Mouse (Mus musculus): Measurements from ENCODE around the gene Npc1l1. TPM values are rescaled to one million over a fixed set of nuclear protein-coding genes. Genes with fewer than 3 reads are reported as not detected.

The Npc1l1 gene
- not detected in 2 replicates for polyA plus RNA-seq (2021; fragmentation: Nextera tagmentation)
- long read RNA-seq, experiment 1, result 0 reads
- long read RNA-seq, experiment 2, result 0 reads

DNA sequence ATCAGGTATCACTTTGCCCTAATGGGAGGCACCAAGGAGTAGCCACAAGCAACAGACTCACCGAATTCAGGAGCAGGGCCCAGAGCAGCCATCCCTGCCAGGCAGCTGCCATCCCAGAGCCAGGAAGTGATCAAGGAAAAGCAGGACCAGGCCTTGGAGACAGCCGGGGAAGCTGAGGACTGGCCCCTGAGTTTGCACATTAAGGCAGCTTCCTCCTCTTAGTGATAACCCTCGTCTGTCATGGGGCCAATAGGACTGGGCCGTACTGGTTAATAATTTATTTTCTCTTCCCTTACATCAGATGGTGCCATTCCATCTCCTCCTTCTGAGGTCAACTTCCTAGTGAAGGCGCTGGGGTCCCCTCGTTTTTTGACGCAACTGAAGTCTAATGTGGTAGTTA, at the start of gene Npc1l1:
Npc1l1 (minus strand) TSS at position 132 of the 400 bp plus-strand sequence.

DNA sequence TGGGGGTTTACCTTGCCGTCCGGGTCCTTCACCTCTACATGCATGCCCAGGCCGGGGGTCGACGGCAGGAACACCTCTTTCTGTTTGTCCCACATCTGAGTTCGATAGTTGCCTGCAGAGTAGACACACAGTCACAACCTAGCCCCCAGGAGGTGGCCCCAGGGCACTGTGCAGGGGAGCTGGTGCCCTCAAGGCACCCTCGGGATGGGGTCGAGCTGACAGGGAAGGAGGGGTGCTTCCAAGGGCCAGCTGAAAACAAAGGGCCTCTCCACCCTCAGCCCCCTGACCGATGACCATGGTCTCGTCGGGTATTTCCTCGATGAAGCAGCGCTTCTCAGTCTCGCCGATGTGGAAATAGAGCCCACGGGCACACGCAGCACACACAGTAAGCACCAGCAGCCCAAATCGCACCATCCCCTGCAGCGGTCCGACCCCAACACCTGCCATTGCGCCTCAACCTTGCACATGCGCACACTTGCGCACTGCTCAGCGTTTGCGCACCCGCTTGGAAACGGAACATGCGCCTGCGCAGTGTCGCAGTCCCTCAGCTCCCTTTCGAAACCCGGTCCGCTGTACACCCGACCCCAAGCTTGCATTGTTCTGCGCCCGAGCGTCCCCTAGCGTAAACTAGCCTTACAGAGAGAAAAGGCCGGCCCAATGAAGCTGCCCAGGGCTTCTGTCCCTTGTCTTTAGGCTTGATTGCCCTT, 44.6 kb upstream of the Npc1l1 start, which contains the start of gene Tmed4:
Tmed4 (minus strand) TSS at position 484 of the 707 bp plus-strand sequence.

DNA sequence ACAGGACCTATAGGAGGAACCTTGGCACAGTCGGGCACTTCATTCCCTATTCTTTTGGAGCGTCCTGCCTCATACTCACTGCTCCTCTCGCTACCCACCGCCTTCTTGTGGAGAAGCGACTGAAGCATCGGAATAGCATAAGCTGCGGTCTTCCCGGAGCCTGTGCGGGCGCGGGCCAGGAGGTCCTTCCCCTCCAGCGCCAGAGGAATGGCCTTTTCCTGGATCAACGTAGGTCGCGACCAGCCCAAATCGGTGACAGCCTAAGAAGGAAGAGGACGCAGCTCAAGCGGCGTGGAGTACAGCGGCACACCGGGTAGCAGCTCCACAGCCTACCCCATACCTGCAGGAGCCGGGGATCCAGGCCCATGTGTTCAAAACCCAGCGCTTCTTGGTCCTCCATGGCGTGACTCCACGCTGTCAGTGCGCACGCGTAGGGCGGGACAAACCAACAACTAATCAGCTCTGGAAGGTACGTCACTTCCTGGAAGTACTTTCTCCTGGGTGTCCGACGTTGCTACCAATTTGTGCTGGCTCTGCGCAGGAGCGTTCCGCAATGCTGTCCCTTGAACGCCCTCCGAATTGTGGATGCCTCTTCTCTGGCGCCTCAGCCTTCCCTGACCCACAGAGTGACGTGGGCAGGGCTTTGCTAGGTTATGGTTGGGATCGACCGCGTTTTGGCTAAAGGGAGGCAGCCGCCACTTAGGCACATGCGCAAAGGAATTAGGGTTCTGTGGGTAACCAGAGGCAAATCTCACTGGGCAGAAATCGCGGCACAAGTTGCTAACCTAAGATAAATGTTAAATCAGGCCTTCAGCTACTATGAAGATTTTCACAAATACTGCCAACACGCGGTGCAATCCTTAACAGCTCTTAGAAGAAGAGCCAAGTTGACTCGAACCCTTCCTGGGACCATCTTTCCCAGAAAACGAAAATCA, 37.6 kb upstream of the Npc1l1 start, which contains the start of gene Ddx56:
Ddx56 (minus strand) TSS at position 453 of the 935 bp plus-strand sequence.

DNA sequence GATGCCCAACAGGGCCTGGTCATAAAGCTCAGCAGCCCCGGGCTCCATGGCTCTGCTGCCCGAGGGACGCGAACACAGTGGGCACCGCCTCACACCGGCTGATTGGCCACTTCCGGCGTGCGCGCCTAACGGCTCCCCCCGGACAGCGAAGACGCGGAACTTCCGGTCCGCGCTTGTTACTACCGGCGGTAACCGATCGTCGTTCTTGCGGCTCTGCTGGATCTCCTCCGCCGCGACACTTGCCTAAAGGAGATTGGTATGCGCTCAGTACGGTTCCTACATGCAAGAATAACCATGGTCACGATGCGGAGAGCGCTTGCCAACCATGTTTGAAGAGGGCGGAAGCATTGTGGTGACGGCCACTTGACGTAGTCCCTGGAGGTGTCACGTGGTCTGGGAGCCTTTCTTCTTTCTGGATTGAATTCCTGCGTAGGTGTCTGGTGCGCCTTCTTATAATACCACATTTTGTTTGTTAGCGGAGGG, 29.8 kb downstream of the Npc1l1 start, which contains the start of gene Nudcd3:
Nudcd3 (minus strand) TSS at position 329 of the 483 bp plus-strand sequence.

GRCm38 (mm10) chr11:6199410-6200086, 30.4 kb downstream of the Npc1l1 start, which contains the start of gene A730071L15Rik:
A730071L15Rik (plus strand) TSS chr11:6200029.

Other genes starting within 250 kb of the Npc1l1 start
- 252 and 298 TPM in 2 replicates for gene Camk2b, start 163.8 kb downstream of the Npc1l1 start, polyA plus RNA-seq (2021; fragmentation: Nextera tagmentation)
- 1.0 and 1.1 TPM in 2 replicates for gene A730071L15Rik, start 30.1 kb downstream of the Npc1l1 start, polyA plus RNA-seq (2021; fragmentation: Nextera tagmentation)
- 57.3 and 60.2 TPM in 2 replicates for gene Nudcd3, start 29.7 kb downstream of the Npc1l1 start, polyA plus RNA-seq (2021; fragmentation: Nextera tagmentation)
- 47.4 and 54.8 TPM in 2 replicates for gene Ddx56, start 37.6 kb upstream of the Npc1l1 start, polyA plus RNA-seq (2021; fragmentation: Nextera tagmentation)
- 105 and 118 TPM in 2 replicates for gene Tmed4, start 44.7 kb upstream of the Npc1l1 start, polyA plus RNA-seq (2021; fragmentation: Nextera tagmentation)
- 125 and 132 TPM in 2 replicates for gene Ogdh, start 61.5 kb upstream of the Npc1l1 start, polyA plus RNA-seq (2021; fragmentation: Nextera tagmentation)
- 22.5 and 26.7 TPM in 2 replicates for gene Zmiz2, start 158.9 kb upstream of the Npc1l1 start, polyA plus RNA-seq (2021; fragmentation: Nextera tagmentation)
- gene Ppia, start 185.3 kb upstream of the Npc1l1 start, polyA plus RNA-seq (2021; fragmentation: Nextera tagmentation), result 6,575 and 7,918 TPM in 2 replicates
- gene H2afv, start 214.3 kb upstream of the Npc1l1 start, polyA plus RNA-seq (2021; fragmentation: Nextera tagmentation), result 202 and 227 TPM in 2 replicates
- 23.8 and 28.2 TPM in 2 replicates for gene Purb, start 245.8 kb upstream of the Npc1l1 start, polyA plus RNA-seq (2021; fragmentation: Nextera tagmentation)